Mouse (Mus musculus): ENCODE measurements around the gene Arid1a. TPM values are rescaled to one million over a fixed set of nuclear protein-coding genes. Genes with fewer than 3 reads are reported as not detected.

Arid1a gene
- polyA plus RNA-seq, 1 experiment from 2014 or later: 7.6 TPM

DNA sequence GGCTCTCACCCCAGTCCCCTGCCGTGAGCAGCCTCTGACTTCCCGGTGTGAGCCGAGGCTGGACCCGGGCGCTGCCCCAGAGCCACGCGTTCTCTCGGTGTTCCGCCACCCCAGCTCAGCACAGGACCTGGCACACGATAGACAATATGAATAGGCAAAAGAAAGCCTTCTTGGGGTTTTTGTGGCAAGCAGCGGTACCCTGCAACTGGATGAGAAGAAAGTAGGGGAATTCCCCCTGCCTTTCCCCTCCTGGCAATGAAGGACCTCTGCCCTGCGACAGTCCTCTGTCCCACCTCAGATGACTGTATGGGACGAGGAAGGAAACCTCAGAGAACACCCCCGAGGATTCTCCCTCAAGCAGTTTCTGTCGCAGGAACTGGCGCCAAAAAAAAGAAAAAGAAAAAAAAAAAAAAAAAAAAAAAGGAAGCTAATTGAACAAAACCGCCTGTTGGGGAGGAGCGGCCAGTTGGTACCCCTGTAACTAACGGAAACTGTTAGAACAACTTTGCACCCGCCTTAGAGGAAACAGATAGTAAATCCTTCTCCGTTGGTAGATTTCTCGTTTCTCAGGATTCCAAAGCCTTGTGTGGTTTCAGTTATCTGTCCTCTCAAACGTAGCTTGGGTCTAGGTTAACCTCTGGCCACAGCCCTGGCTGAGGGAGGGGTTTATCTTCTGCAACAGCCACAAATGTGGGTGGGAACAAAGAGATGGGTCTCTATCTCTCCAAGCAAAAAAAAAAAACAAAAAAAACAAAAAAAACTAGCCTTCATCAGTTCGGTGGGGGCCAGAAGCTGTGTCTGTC is 83.5 kb downstream of the Arid1a start:
- peak overlapping the region; percentile 87 for H3K9ac ChIP-seq (ENCODE audit: low read depth, low read length)
- H3K9me3 ChIP-seq (replicated peaks; ENCODE audit: control insufficient read depth, low read length): no peaks in the 10 kb centered on the region
- WGBS (ENCODE audit: insufficient replicate concordance): 0% methylated on average over 24 of the region's 24 CpGs
- peak; percentile 38 for ATAC-seq (ENCODE audit: low read depth)
- no peaks in the 10 kb centered on the region for H3K27me3 ChIP-seq (ENCODE audit: control insufficient read depth, insufficient read depth, low read depth, low read length)
- H3K4me1 ChIP-seq (ENCODE audit: control insufficient read depth, low read depth, low read length): peaks cover 51% of the 10 kb centered on the region
- peak overlapping the region; percentile 98 for H3K27ac ChIP-seq (ENCODE audit: low read length)
- peak overlapping the region; percentile 75 for H3K4me2 ChIP-seq (ENCODE audit: low read depth, low read length)
- H3K36me3 ChIP-seq (ENCODE audit: control insufficient read depth, insufficient read depth): no peaks in the 10 kb centered on the region
- H3K4me3 ChIP-seq (ENCODE audit: low read depth, low read length): peak overlapping the region; percentile 80

DNA sequence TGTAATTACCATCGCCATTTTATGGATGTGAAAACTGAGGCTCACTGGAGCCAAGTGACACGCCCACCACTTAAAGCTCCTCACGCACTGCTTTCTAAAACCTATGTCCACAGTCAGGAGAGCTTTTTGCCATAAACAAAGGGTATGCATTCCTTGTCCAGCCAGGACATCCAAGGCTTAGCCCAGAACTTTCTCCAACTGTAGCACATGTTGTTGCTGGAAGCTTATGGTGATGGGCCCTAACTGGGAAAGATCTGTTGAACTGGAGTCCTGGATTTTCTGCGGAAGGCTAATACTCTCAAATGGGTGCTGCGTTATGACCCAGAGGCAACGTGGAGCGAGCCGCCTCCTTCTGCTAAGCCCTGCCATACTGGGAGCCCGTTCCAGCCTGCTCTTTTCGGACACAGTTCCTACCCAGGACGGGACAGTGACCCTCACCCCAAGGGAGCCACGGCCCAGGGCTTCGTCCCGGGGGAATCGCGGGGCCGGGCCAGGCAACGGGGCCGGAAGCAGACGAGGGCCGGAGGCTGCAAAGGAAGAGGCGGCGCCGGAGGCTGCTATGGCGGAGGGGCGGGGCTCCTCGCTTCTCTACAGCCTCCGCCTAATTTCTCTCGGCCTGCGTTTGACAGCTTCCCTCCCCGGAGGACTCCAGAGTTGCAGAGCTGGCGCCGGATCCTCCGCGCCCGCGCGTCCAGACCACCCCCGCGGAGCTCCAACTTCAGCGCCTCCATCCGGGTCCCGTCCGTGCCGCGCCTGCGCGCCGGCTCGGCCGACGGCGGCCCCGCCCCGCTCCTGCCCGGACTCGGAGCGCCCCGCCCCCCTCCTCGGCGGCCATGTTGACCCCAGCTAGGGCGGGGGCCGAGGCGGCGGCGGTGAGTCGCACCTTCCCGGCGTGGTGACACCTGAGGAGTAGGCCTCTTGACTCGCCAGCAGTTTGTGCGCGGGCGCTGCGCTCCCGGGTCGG is 84.4 kb downstream of the Arid1a start, which contains the start of gene Pigv:
Gene Pigv, minus strand, starts transcription at position 767 of the 964 bp plus-strand sequence.
- peak; percentile 87 for ATAC-seq (ENCODE audit: low read depth)
- WGBS (ENCODE audit: insufficient replicate concordance): under 1% methylated on average over 74 of the region's 76 CpGs
- Histone ChIP-seq H3K36me3 (ENCODE audit: control insufficient read depth, insufficient read depth) (no peaks in the 10 kb centered on the region), H3K27me3 (ENCODE audit: control insufficient read depth, insufficient read depth, low read depth, low read length) (no peaks in the 10 kb centered on the region), H3K27ac (ENCODE audit: low read length) (peak within 1 kb of the TSS; percentile 98), H3K4me1 (ENCODE audit: control insufficient read depth, low read depth, low read length) (peaks cover 51% of the 10 kb centered on the region), H3K9me3 (replicated peaks; ENCODE audit: control insufficient read depth, low read length) (no peaks in the 10 kb centered on the region), H3K4me3 (ENCODE audit: low read depth, low read length) (peak within 1 kb of the TSS; percentile 80), H3K4me2 (ENCODE audit: low read depth, low read length) (peak within 1 kb of the TSS; percentile 75), H3K9ac (ENCODE audit: low read depth, low read length) (peak within 1 kb of the TSS; percentile 87)

DNA sequence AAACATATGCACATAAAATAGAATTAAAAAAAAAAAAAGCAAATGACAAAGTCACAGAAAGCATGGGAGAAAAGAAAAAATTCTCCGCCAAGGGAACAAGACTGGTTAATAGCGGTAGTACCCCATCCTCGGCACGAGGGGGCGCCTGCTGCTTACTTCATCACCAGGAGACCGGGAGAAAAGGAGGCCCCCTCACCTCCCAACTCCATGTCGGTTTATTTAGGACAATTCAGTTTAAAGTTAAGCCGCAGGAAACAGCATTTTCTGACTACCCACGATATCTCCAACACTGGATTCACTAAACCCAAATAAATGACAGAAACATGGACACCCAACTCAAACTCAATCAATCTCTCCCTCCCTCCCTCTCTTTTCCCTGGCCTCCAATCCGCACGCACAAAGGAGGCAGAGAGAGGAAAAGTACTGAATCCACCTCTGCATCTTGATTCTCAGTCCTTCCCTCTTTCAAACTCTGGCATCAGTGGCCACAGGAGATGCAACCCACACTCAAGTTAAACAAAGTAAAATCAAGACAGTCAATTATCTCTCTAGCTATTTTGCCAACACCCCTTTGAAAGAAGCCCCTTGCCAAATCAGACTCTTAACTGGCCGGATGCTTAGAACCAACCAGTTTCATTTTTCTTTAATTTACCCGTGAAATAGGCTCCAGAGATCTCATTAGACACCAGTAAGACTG is 85.2 kb downstream of the Arid1a start:
- ATAC-seq (ENCODE audit: low read depth): no peak
- peak overlapping the region; percentile 75 for H3K4me2 ChIP-seq (ENCODE audit: low read depth, low read length)
- H3K36me3 ChIP-seq (ENCODE audit: control insufficient read depth, insufficient read depth): no peaks in the 10 kb centered on the region
- peak overlapping the region; percentile 98 for H3K27ac ChIP-seq (ENCODE audit: low read length)
- WGBS (ENCODE audit: insufficient replicate concordance): 2% methylated on average over 12 of the region's 13 CpGs
- no peaks in the 10 kb centered on the region for H3K9me3 ChIP-seq (replicated peaks; ENCODE audit: control insufficient read depth, low read length)
- peak overlapping the region; percentile 80 for H3K4me3 ChIP-seq (ENCODE audit: low read depth, low read length)
- no peaks in the 10 kb centered on the region for H3K27me3 ChIP-seq (ENCODE audit: control insufficient read depth, insufficient read depth, low read depth, low read length)
- H3K9ac ChIP-seq (ENCODE audit: low read depth, low read length): peak overlapping the region; percentile 87
- peaks cover 51% of the 10 kb centered on the region for H3K4me1 ChIP-seq (ENCODE audit: control insufficient read depth, low read depth, low read length)

DNA sequence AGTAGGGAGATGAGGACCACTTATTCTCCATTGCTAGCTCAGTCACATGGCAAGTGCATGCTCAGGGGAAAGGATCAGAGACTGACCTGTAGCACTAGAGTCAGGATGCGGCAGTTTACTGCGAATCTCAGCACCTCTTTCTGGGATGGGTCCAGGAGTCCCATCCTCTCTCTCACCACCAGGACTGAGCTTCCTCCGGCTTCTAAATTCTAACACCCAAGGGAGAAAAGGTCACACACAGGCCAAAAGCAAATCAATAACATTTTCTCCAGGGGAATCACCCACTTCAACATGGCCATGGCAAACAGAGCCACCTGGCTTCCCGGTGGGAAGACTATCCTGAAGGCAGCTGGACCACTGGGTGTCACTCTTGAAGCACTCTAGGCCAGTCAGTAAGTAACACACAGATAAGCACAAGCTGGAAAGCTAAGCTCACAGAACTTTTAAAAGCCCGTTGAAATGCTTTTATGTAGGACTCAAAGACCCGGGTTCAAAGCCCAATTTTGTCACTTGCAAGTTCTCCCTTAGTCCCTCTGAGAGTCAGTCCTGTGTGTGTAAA is 86.8 kb downstream of the Arid1a start:
- Histone ChIP-seq H3K27me3 (ENCODE audit: control insufficient read depth, insufficient read depth, low read depth, low read length) (no peaks in the 10 kb centered on the region), H3K4me2 (ENCODE audit: low read depth, low read length) (no peak overlapping the region), H3K4me3 (ENCODE audit: low read depth, low read length) (no peak overlapping the region), H3K4me1 (ENCODE audit: control insufficient read depth, low read depth, low read length) (peaks cover 44% of the 10 kb centered on the region), H3K9me3 (replicated peaks; ENCODE audit: control insufficient read depth, low read length) (no peaks in the 10 kb centered on the region), H3K27ac (ENCODE audit: low read length) (no peak overlapping the region), H3K9ac (ENCODE audit: low read depth, low read length) (no peak overlapping the region), H3K36me3 (ENCODE audit: control insufficient read depth, insufficient read depth) (no peaks in the 10 kb centered on the region)
- ATAC-seq (ENCODE audit: low read depth): no peak
- WGBS (ENCODE audit: insufficient replicate concordance): 55% methylated on average over 6 of the region's 6 CpGs

DNA sequence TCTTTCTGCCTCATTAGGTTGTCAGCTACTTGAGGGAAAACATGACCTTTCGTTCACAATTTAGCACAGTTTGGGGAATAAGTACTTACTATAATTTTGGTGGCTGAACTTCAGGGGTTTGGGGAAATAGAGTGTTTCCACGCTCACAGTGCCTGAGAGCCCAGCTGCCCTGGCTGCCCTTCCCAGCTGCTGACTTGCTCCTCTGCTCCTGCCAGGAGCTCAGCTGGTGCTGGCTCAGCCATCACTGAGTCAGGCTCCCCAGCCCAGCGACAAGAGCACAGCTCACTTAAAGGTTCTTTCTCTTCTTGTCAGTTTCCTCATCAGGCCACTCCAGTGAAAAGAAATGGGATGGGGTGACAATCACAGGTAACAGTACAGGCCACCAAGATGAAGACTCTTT is 88.0 kb downstream of the Arid1a start:
- Histone ChIP-seq H3K4me2 (ENCODE audit: low read depth, low read length) (no peak overlapping the region), H3K27ac (ENCODE audit: low read length) (no peak overlapping the region), H3K4me3 (ENCODE audit: low read depth, low read length) (no peak overlapping the region), H3K27me3 (ENCODE audit: control insufficient read depth, insufficient read depth, low read depth, low read length) (no peaks in the 10 kb centered on the region), H3K36me3 (ENCODE audit: control insufficient read depth, insufficient read depth) (no peaks in the 10 kb centered on the region), H3K9ac (ENCODE audit: low read depth, low read length) (no peak overlapping the region), H3K9me3 (replicated peaks; ENCODE audit: control insufficient read depth, low read length) (no peaks in the 10 kb centered on the region), H3K4me1 (ENCODE audit: control insufficient read depth, low read depth, low read length) (peaks cover 32% of the 10 kb centered on the region)
- WGBS (ENCODE audit: insufficient replicate concordance): 58% methylated on average over 3 of the region's 3 CpGs
- ATAC-seq (ENCODE audit: low read depth): no peak

DNA sequence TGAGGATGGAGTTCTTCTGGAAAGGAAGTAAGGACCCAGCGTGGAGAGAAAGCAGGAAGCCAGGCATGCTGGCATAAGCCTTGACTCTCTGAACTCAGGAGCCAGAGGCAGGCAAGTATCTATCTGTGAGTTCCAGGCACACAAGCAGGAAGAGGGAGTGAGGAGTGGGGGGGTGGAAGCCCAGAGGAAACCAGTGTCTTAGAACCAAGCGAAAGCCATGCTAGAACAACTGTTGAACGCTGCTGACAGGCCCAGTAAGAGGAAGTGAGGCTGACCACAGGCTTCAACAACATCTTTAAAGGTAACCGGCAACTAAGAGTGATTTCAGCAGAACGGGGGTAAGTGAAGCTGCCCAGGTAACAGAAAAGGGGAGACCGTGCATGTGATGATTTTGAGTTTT is 90.4 kb downstream of the Arid1a start:
- H3K36me3 ChIP-seq (ENCODE audit: control insufficient read depth, insufficient read depth): peaks cover 7% of the 10 kb centered on the region; the same call in 1 of the 2 replicates
- no peak overlapping the region for H3K9ac ChIP-seq (ENCODE audit: low read depth, low read length)
- no peak overlapping the region for H3K4me2 ChIP-seq (ENCODE audit: low read depth, low read length)
- 20% methylated on average over 6 of the region's 6 CpGs for WGBS (ENCODE audit: insufficient replicate concordance)
- ATAC-seq (ENCODE audit: low read depth): peak; percentile 38; the same call in 1 of the 2 replicates
- peak overlapping the region; percentile 30; the same call in 1 of the 2 replicates for H3K27ac ChIP-seq (ENCODE audit: low read length)
- H3K27me3 ChIP-seq (ENCODE audit: control insufficient read depth, insufficient read depth, low read depth, low read length): no peaks in the 10 kb centered on the region
- H3K9me3 ChIP-seq (replicated peaks; ENCODE audit: control insufficient read depth, low read length): no peaks in the 10 kb centered on the region
- H3K4me1 ChIP-seq (ENCODE audit: control insufficient read depth, low read depth, low read length): peaks cover 18% of the 10 kb centered on the region
- no peak overlapping the region for H3K4me3 ChIP-seq (ENCODE audit: low read depth, low read length)

DNA sequence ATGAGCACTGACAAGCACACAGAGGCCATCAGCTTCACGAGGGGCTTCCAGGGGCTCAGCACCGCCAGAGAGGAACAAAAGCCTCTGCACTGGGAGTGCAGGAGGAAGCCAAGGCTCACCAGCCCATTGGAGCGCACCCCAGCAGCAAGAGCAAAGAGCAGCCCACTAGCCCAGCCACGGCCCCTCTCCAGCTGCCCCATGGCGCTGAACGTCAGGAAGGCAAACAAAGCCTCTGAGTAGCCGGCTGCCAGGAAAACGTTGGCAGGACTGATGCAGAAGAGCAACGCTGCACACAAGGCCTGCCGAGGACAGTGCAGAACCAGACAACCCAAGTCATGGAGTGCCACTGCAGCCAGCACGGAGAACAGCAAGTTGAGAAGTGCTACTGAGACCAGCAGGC is 91.5 kb downstream of the Arid1a start:
- no peak for ATAC-seq (ENCODE audit: low read depth)
- WGBS (ENCODE audit: insufficient replicate concordance): 57% methylated on average over 11 of the region's 11 CpGs
- Histone ChIP-seq H3K27me3 (ENCODE audit: control insufficient read depth, insufficient read depth, low read depth, low read length) (no peaks in the 10 kb centered on the region), H3K36me3 (ENCODE audit: control insufficient read depth, insufficient read depth) (peaks cover 7% of the 10 kb centered on the region; the same call in 1 of the 2 replicates), H3K4me2 (ENCODE audit: low read depth, low read length) (no peak overlapping the region), H3K9me3 (replicated peaks; ENCODE audit: control insufficient read depth, low read length) (no peaks in the 10 kb centered on the region), H3K4me1 (ENCODE audit: control insufficient read depth, low read depth, low read length) (peaks cover 15% of the 10 kb centered on the region), H3K27ac (ENCODE audit: low read length) (no peak overlapping the region), H3K4me3 (ENCODE audit: low read depth, low read length) (no peak overlapping the region), H3K9ac (ENCODE audit: low read depth, low read length) (no peak overlapping the region)

DNA sequence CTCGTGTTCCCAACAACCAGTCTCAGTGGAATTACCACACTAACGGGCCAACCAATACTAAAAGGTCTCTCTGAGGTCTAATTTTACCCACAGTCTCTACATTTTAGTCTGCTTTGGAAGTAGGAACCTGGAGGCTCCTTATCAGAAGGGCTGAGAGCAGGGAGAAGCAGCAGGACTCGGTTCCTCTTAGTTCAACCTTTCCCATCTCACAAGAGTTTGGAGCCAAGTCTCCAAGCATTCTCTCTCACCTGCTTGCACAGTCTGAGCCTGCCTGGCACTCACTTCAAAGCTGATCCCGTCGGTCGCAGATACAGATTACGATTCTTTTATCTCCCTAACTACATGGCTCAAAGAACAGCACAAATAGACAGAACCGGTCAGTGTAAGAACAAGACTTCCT is 93.6 kb downstream of the Arid1a start:
- Histone ChIP-seq H3K9me3 (replicated peaks; ENCODE audit: control insufficient read depth, low read length) (no peaks in the 10 kb centered on the region), H3K9ac (ENCODE audit: low read depth, low read length) (no peak overlapping the region), H3K27me3 (ENCODE audit: control insufficient read depth, insufficient read depth, low read depth, low read length) (no peaks in the 10 kb centered on the region), H3K36me3 (ENCODE audit: control insufficient read depth, insufficient read depth) (peaks cover 7% of the 10 kb centered on the region; the same call in 1 of the 2 replicates), H3K4me1 (ENCODE audit: control insufficient read depth, low read depth, low read length) (peaks cover 21% of the 10 kb centered on the region), H3K4me3 (ENCODE audit: low read depth, low read length) (no peak overlapping the region), H3K4me2 (ENCODE audit: low read depth, low read length) (no peak overlapping the region), H3K27ac (ENCODE audit: low read length) (no peak overlapping the region)
- ATAC-seq (ENCODE audit: low read depth): no peak
- WGBS (ENCODE audit: insufficient replicate concordance): 67% methylated on average over 8 of the region's 8 CpGs

Data from liver, embryonic 16.5 days (tissue).